Mouse (Mus musculus): ENCODE measurements at regions not wholly inside any gene's neighbourhood (a gene's known extent, or its start where the extent isn't known, plus 50 kb on each side); places are given as distances from the start of the nearest gene placed in this dataset.

DNA sequence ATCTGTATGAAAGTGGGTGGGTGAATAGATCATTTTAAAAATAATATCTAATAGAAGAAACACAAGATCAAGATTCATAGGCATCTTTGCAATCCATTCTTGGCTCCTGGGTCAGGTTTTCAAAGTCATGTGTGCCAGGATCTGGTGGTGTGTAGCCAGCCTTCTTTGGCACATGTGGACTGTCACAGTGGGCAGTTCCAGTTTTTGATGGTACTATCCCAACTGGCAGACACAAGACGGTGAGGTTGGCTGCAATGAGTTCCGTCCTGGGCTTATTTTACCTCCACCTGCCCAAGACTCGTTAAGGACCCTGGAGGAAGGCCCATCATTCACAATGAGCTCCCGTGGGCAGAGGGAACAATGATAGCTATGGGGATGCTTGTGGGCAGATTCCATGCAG, 435.1 kb upstream of the Nrp1 start:
- no peak for TF ChIP-seq ZC3H11A (IDR thresholded peaks at IDR 0.05; ENCODE audit: low read depth, low read length)
- TF ChIP-seq KAT2A (conservative IDR thresholded peaks at IDR 0.05; ENCODE audit: low read depth, low read length), result no peak
- TF ChIP-seq POLR2AphosphoS2 (IDR thresholded peaks at IDR 0.05; ENCODE audit: low read length), result no peak
- no peak for TF ChIP-seq GABPA (IDR thresholded peaks at IDR 0.05; ENCODE audit: low read depth, low read length)
- no peak for TF ChIP-seq CTCF (IDR thresholded peaks at IDR 0.05 in 2 of 3, conservative IDR thresholded peaks at IDR 0.05 in 1 of 3; ENCODE audit: control insufficient read depth in 1 of 3, insufficient read depth in 1 of 3, low read depth in 2 of 3, low read length in 3 of 3, poor library complexity in 1 of 3, severe bottlenecking in 1 of 3)
- TF ChIP-seq NELFE (IDR thresholded peaks at IDR 0.05; ENCODE audit: low read depth, low read length), result no peak
- TF ChIP-seq POLR2A (IDR thresholded peaks at IDR 0.05; ENCODE audit: control insufficient read depth in 1 of 2, insufficient read depth in 1 of 2, low read depth in 1 of 2, low read length in 2 of 2, poor library complexity in 1 of 2), result no peak
- no peak for TF ChIP-seq TAL1 (IDR thresholded peaks at IDR 0.05; ENCODE audit: low read length)
- TF ChIP-seq MAFK (IDR thresholded peaks at IDR 0.05; ENCODE audit: borderline replicate concordance, low read depth, low read length), result no peak
- TF ChIP-seq EP300 (IDR thresholded peaks at IDR 0.05; ENCODE audit: low read depth in 1 of 2, low read length in 2 of 2), result no peak
- TF ChIP-seq MEF2A (IDR thresholded peaks at IDR 0.05; ENCODE audit: extremely low read depth, insufficient replicate concordance, low read depth, low read length, poor library complexity, severe bottlenecking), result no peak
- TF ChIP-seq ELF1 (IDR thresholded peaks at IDR 0.05; ENCODE audit: low read depth, low read length), result no peak
- TF ChIP-seq ZNF384 (IDR thresholded peaks at IDR 0.05; ENCODE audit: low read depth, low read length), result no peak
